Mouse (Mus musculus): ENCODE measurements around the gene Ece1.

Ece1 gene

GRCm38 (mm10) chr4:137883513-137884150 lies 21.6 kb downstream of the Ece1 start:
- DNase-seq: no peak

GRCm38 (mm10) chr4:137887337-137887992 lies 25.4 kb downstream of the Ece1 start:
- DNase-seq: no peak

GRCm38 (mm10) chr4:137887993-137888388 lies 26.0 kb downstream of the Ece1 start:
- DNase-seq: no peak

- DNase-seq: peak in 1 of 2 experiments; percentile 37
Measured at GRCm38 (mm10) chr4:137890596-137890995, 28.6 kb downstream of the Ece1 start.

GRCm38 (mm10) chr4:137891553-137892145 lies 29.6 kb downstream of the Ece1 start:
- DNase-seq: peak; percentile 56 to 59

GRCm38 (mm10) chr4:137892713-137893242 lies 30.7 kb downstream of the Ece1 start:
- DNase-seq: no peak

- DNase-seq: peak; percentile 59 to 64
Measured at GRCm38 (mm10) chr4:137896612-137897297, 34.7 kb downstream of the Ece1 start.

GRCm38 (mm10) chr4:137897298-137897612 lies 35.2 kb downstream of the Ece1 start:
- DNase-seq: peak; percentile 69 to 83

- DNase-seq: no peak
Measured at GRCm38 (mm10) chr4:137898490-137898889, 36.5 kb downstream of the Ece1 start.

GRCm38 (mm10) chr4:137902268-137902667 lies 40.2 kb downstream of the Ece1 start:
- DNase-seq: peak; percentile 50 to 56

GRCm38 (mm10) chr4:137902873-137903272 lies 40.8 kb downstream of the Ece1 start:
- DNase-seq: no peak

GRCm38 (mm10) chr4:137904956-137905551 lies 43.0 kb downstream of the Ece1 start:
- no peak for DNase-seq

- no peak for DNase-seq
Measured at GRCm38 (mm10) chr4:137907979-137908378, 45.9 kb downstream of the Ece1 start.

GRCm38 (mm10) chr4:137908489-137908888 lies 46.5 kb downstream of the Ece1 start:
- DNase-seq: no peak

- DNase-seq: no peak
Measured at GRCm38 (mm10) chr4:137908915-137909314, 46.9 kb downstream of the Ece1 start.

GRCm38 (mm10) chr4:137909471-137909870 lies 47.4 kb downstream of the Ece1 start:
- no peak for DNase-seq

GRCm38 (mm10) chr4:137910382-137911009 lies 48.5 kb downstream of the Ece1 start:
- peak; percentile 65 to 69 for DNase-seq

- no peak for DNase-seq
Measured at GRCm38 (mm10) chr4:137911657-137912056, 49.6 kb downstream of the Ece1 start.

GRCm38 (mm10) chr4:137912768-137913305 lies 50.8 kb downstream of the Ece1 start:
- DNase-seq: no peak

GRCm38 (mm10) chr4:137913321-137914057 lies 51.5 kb downstream of the Ece1 start:
- DNase-seq: peak; percentile 70 to 72

- peak; percentile 51 to 52 for DNase-seq
Measured at GRCm38 (mm10) chr4:137917591-137917990, 55.6 kb downstream of the Ece1 start.

All from cerebellum, postnatal 10 days (tissue).